Mouse (Mus musculus) adrenal gland (tissue): ENCODE measurements around the gene Stambp.

Source experiments
- intact Hi-C: fragments of 180-260 bp; cut with DNase I; formaldehyde crosslinking; loops from one replicate; pipeline ENCODE4 v1.15.1; 2025

Gene Stambp

GRCm38 (mm10) chr6:83571840-83572667 lies 475 bp downstream of the Stambp start:
- intact Hi-C loops = no loop called here

GRCm38 (mm10) chr6:83568901-83569862 lies 3.3 kb downstream of the Stambp start:
- intact Hi-C loops = no loop called here

GRCm38 (mm10) chr6:83555972-83556371 lies 16.6 kb downstream of the Stambp start:
- intact Hi-C loops = no loop called here

- intact Hi-C loops = no loop called here
These were observed 24.2 kb downstream of the Stambp start for GRCm38 (mm10) chr6:83548346-83548745.

GRCm38 (mm10) chr6:83545778-83546177 lies 26.8 kb downstream of the Stambp start:
- intact Hi-C loops = no loop called here

GRCm38 (mm10) chr6:83541756-83542456 lies 30.6 kb downstream of the Stambp start:
- intact Hi-C loops = no loop called here

- intact Hi-C loops = no loop called here
These were observed 32.5 kb downstream of the Stambp start for GRCm38 (mm10) chr6:83540017-83540416.

GRCm38 (mm10) chr6:83536795-83537059 lies 35.8 kb downstream of the Stambp start:
- intact Hi-C loops = no loop called here

GRCm38 (mm10) chr6:83536028-83536794 lies 36.3 kb downstream of the Stambp start, which contains the start of gene Actg2:
TSS of gene Actg2 (minus strand) at chr6:83536265.
- intact Hi-C loops = no loop called here

- intact Hi-C loops = no loop called here
These were observed 39.9 kb downstream of the Stambp start for GRCm38 (mm10) chr6:83532608-83533007.

- intact Hi-C loops = no loop called here
These were observed 49.3 kb downstream of the Stambp start for GRCm38 (mm10) chr6:83523194-83523593.

GRCm38 (mm10) chr6:83521784-83522183 lies 50.7 kb downstream of the Stambp start:
- intact Hi-C loops = no loop called here

GRCm38 (mm10) chr6:83518637-83519036 lies 53.9 kb downstream of the Stambp start:
- intact Hi-C loops = no loop called here

GRCm38 (mm10) chr6:83515172-83515571 lies 57.4 kb downstream of the Stambp start:
- intact Hi-C loops = no loop called here

- intact Hi-C loops = loop anchor here (1.0 kb wide), 1 partner anchor 156 kb away; no protein-coding TSS in a partner anchor
These were observed 60.0 kb downstream of the Stambp start for GRCm38 (mm10) chr6:83512495-83512894.

- intact Hi-C loops = no loop called here
These were observed 62.3 kb downstream of the Stambp start for GRCm38 (mm10) chr6:83510210-83510609.

- intact Hi-C loops = no loop called here
These were observed 63.1 kb downstream of the Stambp start for GRCm38 (mm10) chr6:83509442-83509841.

- intact Hi-C loops = loop anchor here (2.0 kb wide), 1 partner anchor 50 kb away; no protein-coding TSS in a partner anchor
These were observed 65.4 kb downstream of the Stambp start for GRCm38 (mm10) chr6:83507168-83507546.

- intact Hi-C loops = loop anchor here (2.0 kb wide), 1 partner anchor 50 kb away; no protein-coding TSS in a partner anchor
These were observed 66.0 kb downstream of the Stambp start, which contains the start of gene Dguok for GRCm38 (mm10) chr6:83506258-83507167. TSS of gene Dguok (minus strand) at chr6:83506969.
